Mouse (Mus musculus) megakaryocyte-erythroid progenitor cell, adult 5-6 weeks (primary cell): ENCODE results near the gene Myo1a. TPM values are rescaled to one million over a fixed set of nuclear protein-coding genes. Genes with fewer than 3 reads are reported as not detected.
A peak's percentile ranks its signal among the peaks of the same experiment; 100 is the strongest.
"Not testable (repeated sequence)": the region's sequence is repeated elsewhere in the genome, so short reads cannot be mapped to it uniquely, and the experiment has no call there.

Experiments used
- ATAC-seq: replicated peaks from 2 replicates; pipeline ENCODE4 v1.8.0; 2016; ENCODE audit warnings: mild to moderate bottlenecking, inconsistent platforms; ENCODE audit not compliant: severe bottlenecking, poor library complexity, low FRiP score, low TSS enrichment
- total RNA-seq, 2 experiments: library from RNA; stranded (forward) in 1 of 2; stranded (reverse) in 1 of 2; fragments of 200-1000, 215-1000 nt in 1 of 2; fragments of >200 nt in 1 of 2; fragmentation: Nextera tagmentation in 1 of 2; gene quantifications; 2 replicates each; pipeline ENCODE4 v1.2.3; 2014 to 2017

Myo1a gene
- total RNA-seq (2014; fragmentation: Nextera tagmentation) = 0.79 and 1.4 TPM in 2 replicates
- total RNA-seq (2017) = not detected in 2 replicates

DNA sequence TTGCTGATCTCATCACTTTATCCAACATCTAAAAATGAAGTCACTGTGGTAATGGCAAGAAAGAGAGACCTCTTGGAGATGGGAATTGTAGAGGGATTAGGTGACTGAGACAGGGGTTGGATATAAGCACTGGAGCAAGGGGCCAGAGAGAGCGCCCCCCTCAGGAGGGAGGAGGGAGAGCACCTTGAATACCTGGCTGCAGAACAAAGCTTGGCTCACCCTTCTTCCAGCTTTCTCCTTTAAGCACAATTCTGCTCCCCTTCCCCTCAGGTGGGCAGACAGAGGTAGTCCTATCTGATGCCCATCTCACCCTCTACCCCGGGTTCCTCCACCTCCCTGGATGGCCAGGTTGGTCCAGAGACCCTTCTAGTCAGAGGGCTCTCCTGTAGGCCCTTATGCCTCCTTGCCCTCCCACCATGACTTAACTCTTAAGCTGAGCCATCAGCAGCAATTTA lies at the start of gene Myo1a:
Gene Myo1a (plus strand): TSS at position 405 of the 455 bp plus-strand sequence.
- ATAC-seq = no peak

DNA sequence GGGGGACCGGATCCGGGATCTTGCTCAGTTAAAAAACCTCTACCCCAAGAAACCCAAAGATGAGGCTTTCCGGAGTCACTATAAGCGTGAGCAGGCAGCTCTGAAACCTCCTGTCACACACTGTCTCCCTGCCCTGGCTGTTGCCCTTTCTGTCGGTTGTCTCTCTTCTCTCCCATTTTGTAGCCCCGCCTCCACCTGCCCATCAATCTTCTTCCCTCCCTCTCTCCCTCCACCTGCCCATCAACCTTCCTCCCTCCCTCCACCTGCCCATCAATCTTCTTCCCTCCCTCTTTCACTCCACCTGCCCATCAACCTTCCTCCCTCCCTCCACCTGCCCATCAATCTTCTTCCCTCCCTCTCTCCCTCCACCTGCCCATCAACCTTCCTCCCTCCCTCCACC lies 47.4 kb upstream of the Myo1a start:
- not testable (repeated sequence) for ATAC-seq

DNA sequence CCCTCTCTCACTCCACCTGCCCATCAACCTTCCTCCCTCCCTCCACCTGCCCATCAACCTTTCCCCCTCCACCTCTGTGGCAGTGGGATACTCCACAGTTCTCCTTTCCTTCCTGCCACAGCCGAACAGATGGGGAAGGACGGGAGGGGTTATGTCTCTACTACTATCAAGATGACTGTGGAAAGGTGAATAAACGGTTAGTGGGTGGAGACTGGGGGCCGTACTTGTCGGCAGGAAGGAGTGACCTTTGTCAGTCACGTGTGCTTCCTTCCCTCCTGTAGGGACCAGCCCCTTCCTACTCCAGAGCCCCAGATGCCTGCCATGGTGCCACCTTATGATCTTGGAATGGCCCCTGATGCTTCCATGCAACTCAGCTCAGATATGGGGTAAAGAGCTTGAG lies 46.9 kb upstream of the Myo1a start:
- no peak for ATAC-seq

DNA sequence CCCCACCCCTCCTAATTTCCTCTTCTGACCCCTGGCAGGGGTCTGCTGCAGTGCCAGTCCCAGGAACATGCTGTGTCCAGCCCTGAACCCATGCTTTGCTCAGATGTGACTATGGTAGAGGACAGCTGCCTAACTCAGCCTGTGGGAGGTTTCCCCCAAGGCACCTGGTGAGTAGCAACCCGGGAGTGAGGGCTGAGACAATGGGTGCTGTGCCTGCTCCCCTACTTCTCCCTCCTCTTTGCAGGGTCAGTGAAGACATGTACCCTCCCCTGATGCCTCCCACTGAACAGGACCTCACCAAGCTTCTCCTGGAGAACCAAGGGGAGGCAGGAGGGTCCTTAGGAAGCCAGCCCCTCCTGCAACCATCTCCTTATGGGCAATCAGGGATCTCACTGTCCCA lies 45.4 kb upstream of the Myo1a start:
- no peak for ATAC-seq

DNA sequence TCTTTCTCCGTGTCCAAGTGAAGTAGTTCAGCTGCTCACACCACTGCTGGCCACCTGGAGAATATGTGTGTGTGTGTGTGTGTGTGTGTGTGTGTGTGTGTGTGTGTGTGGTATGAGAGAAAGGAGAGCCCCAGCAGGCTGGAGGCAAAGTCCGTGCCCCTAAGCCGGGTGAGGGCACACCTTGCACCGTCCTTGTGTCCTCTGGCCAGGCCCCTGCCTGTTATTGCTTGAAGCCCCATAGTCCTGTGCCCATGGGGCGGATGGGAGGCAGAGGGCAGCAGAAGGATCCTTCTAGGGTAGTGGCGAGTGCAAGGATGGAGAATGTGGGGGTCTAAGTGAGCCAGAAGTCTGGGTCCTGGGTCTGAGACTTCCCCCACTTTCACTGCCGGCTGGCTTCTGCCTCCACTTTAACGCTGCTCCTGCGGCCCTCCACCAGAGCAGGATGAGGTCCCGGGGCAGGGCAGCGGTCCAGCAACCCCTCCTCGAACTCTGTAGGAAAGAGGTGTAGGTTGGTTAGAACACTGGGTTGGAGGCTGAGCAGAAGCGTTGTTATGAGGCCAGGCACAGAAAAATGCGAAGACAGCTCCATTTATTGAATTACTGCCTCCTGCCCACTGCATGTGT lies 43.6 kb upstream of the Myo1a start:
- no peak for ATAC-seq

DNA sequence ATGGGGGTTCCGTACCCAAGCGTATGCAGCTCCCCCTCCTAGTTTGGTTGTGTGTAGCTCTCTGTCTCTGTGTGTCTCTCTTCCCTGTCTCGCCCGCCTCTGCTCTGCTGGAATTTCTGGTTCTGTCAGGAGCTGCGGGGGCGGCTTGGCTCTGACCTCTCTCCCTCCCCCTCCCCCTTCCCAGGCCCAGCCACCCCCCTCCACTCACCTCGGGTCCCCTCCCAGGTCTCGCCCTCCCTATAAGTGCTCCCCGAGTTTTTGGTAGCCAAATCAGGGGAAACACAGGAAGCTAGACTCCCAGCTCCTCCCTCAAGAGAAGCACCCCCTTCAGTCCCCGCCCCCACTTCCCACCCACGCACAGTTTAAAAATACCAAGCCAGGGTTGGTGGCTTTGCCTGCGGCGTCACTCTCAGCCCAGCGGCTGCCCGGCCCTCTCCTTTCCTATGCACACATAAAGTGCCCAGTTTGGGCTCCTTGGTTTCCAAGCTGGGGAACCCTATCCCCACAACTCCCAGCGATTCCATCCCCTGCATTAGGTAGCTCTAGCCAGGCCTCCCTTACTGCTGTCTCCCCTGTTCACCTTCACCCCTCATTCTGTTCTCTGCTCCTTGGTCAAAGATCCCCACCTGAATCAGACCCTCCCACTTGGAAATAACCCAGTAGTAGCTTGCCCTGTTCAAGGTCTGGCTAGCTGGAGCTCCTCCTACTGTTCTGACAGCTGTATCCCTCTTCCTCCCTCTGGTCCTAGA lies 42.9 kb upstream of the Myo1a start:
- ATAC-seq = peak; percentile 46

DNA sequence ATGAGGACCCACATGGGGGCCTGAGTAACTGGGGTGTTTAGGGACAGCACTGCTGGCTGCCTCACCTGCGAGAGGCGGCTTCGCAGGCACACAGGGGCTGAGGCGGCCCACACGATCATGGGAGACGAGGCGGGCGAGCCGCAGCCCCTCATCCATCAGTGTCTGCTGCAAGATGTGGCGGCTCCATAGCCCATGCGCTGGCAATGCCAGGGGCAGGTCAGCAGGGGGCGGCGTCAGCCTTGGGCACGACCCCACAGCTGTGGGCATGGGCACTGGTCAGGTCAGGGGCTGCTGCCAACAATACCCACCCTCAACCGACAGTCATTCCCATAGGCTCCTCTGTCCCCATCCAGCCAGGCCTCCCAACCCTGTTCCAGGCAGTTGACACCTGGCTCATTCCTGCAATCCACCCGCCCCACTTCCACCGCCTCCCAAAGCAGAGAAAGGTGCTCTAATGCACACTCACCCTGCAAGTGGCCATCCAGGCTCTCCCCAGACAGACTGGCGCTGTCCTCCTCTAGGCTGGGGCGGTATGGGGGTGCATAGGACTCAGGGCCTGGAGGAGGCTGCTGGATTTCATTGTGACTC lies 42.2 kb upstream of the Myo1a start:
- peak; percentile 12; the same call in 1 of the 2 replicates for ATAC-seq

DNA sequence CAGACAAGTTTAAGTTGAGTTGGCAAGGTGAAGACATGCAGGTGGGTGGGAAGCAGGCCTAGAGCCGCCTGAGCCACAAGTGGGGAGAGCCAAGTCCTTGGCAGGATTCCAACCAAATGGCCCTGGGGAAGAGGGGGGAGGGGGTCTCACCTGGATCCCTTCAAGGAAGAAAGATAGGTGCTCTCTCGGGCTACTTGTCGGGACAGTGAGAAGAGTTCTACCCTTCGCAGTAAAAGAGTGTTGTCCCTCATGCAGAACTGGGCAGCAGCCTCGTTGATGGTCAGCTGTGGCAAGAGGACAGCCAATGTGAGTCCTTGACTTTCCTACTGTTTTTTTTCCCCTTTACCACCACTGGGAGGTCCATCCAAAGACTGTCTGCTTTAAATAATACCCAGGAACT lies 41.4 kb upstream of the Myo1a start:
- ATAC-seq = no peak

DNA sequence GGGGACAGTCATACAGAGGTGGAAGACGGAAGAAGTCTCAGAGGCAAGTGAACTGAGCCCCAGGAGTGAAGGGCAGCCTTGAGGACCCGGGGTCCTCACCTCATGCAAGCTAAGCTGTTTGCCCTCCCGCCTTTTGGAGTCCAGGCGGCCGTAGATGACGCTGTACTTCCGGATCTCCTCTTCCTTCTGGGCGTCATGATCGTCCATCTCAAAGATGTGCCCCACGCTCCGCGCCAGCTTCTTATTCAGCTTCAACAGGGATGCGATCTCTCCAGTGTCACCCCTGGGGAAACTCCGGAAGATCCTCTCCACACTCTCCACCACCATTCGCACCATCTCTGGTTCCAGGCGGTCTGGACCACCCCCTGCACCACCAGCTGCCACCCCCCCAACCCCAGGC lies 40.8 kb upstream of the Myo1a start:
- ATAC-seq = no peak

DNA sequence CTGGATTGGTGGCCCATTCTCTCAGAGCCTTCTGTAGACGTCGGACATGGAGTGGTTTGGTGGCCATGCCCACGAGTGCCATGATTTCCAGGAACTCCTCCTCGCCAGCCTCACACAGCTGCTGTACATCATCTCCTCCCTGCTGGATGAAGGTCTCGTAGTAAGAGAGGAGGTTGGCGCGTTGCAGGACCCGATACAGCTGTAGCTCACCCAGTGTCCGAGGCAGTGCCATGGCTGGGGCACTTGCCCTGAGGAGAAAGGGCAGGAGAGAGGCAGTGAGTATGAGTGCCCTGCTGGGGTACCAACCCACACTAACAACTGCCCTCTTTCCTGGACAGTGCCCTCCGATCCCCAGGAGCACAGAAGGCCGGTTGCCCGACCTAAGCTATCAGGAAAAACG lies 40.1 kb upstream of the Myo1a start:
- ATAC-seq = no peak

DNA sequence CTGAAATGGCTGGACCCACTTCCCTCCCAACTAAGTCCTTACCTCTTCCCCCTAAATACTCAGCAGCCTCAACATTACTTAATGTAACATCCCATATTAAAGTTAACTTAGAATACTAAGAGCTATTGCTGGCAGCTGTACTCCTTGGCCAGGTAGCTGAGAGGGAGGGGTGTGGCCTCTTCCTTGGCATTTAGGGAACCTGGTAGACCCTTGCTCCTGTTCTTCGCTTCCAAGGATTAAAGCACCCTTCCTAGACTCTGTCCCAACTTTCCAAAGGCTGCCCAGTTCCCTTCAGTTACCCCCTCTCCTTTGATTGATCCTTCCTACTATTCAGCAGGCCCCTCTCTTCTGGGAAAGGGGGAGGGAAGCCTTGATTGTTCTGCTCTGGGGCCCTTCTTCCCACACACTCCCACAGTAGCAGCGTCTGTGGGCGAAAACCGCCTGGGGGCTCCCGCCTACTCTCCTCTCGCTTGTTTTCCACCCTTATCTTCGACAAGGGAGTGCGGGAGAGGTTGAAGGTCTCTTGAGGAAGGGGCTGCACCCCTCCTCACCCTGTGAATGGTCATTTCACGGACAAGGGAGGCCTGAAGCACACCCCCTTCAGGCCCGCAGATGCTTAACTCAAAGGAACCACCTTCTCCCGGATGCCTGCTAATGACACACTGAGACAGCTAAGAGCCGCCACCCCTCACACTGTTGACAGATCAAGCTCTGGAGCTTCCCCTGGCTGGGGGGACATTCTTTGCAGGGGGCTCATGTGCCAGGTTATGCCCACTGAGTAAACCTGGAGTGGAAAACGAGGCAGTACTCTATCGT lies 39.4 kb upstream of the Myo1a start:
- no peak for ATAC-seq

DNA sequence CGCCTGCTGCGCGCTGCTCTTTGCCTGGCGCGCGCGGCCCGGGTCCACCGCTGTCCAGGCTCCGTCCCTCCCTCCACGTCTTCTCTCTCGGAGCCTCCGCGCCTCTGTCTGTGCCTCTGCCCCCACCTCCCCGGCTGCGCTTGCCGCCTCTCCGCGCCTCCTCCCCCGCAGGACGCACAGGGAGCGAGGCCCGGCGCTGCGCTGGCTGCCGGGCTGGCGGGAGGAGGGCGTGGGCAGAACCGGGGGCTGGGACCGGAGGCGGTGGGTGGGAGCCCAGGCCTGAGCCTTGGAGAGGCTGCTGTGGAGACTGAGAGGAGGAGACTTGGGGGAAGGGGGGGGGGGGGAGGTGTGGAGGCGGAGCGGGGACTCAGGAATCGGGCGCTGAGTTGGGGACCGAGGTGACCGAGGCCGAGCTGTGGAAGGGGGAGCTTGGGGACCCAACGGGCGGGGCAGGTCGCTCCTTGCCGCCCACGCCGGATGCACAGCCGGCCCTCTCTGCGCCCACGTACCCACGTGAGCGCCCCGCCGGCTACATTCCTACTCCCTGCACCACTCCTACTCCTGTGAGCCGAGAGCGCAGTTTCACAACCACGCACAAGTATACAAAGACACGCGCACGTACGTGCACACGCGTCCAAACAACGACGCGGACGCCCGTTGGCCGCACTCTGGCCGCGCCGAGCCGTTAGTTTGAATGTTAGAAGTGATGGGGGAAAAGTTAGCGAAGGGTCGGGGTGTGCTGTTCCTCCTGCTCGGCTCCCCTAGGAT lies 38.3 kb upstream of the Myo1a start, which contains the start of gene Nemp1:
Gene Nemp1 (plus strand): TSS at position 401 of the 768 bp plus-strand sequence.
- ATAC-seq = no peak

DNA sequence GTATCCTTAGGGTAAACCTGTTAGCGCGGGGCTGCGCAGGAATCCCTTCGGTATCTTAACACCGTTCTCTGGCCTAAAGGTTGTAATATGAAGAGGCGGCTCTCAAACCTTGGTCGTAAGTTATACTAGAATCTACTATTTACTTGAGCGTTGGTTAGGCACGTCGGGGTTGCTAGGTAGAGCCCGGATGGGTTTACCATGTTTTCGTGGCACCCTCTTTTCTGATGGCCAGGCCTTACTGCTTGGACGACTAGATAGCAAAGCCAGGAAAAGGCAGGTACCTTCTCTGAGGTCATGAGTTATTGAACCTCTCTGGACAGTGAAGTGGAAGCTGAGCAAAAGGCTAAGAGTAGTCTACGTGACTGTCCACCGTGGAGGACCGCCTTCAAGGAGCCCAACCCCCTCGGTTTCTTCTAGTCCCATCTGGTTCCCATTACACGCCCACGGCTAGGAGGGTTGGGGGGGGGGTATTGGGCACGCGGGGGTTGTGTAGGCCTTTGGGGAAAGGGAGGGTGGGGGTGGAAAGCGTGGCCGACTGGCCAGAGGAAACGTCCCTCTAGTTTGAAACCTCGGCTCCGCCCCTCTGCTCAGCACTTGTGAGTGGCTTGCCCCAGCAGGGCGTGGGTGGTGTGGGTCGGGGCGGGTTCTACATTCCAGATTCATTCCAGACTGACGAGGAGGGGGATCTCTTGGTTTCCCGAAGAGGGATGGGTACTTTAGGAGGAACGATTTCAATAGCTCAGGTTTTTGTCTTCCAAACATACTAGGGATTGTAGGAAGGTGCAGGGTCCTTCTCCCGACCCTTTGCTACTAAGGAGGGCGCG lies 37.5 kb upstream of the Myo1a start:
- ATAC-seq = no peak

DNA sequence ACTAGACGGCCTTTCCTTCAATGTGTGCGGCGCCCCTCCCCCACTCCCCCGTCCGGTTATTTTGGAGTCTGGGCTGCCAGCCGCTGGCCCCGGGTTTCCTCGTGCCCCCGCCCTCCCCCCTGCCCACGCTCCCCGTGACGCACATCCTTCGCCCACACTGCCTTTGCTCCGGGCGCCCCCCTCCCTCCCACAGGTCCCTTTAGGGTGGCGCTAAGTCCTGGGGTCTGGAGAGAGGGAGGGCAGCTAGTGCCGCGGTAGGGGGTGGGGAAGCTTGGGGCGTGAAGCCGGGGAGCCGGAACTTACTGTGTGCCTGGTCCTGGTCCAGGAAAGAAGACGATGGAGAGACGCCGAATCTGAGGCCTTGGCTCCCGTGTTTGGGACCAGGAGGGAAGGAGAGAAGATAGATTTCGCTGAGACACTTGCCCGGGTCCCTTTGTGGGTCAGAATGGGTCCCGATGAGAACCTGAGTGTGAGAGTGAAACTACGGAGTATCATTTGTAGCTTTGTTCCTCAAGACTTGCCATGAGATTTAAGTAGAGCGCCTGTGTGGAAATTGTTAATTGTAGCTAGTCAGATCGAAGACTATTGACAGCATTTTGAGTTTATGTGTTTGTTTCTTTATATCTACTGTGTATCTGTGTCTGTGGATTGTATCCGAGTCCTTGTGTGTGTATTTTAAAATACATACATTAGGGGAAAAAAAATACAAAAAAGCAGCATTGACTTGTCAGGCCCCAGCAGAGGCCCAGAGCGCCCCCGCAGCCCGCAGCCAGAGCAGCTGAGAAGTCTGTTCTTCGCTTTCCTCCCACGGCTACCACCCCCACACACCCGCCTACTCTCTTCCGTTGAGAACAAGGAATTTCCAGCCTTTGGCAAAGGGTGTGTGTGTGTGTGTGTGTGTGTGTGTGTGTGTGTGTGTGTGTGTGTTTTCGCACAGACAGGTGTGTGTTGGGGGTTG lies 36.6 kb upstream of the Myo1a start, which contains the start of gene Nab2:
Gene Nab2 (minus strand): TSS at position 476 of the 958 bp plus-strand sequence.
- ATAC-seq = 0 out of 2 replicates have a peak, but pooled peaks have one; percentile 9

DNA sequence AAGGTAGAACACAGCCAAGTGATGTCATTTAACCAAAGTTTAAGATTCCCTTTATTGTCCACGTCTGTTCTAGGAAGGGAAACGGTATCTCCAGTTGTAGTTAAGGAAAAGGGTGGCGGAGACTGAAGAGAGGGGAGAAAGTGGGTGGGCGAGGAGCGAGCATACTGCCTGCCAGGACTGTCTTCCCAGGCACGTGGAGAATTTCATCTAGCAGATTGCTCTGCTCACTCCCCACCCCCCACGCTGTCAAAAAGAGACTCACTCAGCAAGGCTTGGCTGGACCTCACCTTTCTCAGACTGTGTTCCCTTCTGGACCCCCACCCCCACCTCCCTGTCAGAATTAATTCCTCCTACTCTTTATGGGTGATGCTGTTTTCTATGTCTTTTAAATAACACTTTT lies 35.8 kb upstream of the Myo1a start:
- ATAC-seq = no peak

DNA sequence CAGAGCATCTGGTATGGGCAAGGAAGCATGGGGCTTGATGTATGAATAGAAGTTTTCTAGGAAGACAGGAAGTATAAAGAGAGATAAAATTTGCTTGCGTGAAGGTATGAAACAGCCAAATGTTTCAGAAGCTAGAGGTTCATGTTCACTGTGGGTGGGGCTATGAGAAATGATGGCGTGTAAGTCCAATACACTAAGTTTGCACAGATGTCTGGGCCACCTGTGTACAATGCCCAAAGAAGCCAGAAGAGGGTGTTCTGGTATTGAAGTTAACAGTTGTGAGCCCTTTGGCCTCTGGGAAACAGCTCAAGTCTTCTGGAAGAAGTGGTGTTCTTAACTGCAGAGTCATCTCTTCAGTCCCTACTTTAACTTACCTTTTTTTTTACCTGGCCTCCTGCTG lies 34.8 kb upstream of the Myo1a start:
- ATAC-seq = no peak

DNA sequence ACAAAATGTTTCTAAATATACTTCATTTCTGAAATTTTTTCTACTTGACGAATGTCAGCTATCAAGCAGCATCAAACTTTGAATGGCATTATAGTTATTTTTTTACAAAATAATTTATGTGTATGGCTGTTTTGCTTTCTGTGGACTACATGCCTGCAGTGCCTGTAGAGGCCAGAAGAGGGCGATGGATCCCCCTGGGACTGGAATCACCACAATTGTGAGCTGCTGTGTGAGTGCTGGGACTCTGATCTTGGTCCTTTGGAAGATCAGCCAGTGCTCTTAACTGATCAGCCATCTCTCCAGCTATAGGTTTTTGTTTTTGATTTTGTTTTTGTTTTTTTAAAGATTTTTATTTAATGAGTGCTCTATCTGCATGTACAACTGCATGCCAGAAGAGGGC lies 33.7 kb upstream of the Myo1a start:
- ATAC-seq = no peak
